Mouse (Mus musculus): Measurements from ENCODE around the gene Aox4. TPM values are rescaled to one million over a fixed set of nuclear protein-coding genes. Genes with fewer than 3 reads are reported as not detected.
A peak's percentile ranks its signal among the peaks of the same experiment; 100 is the strongest.

Aox4 gene
- polyA plus RNA-seq, 1 experiment from 2014 or later: not detected

DNA sequence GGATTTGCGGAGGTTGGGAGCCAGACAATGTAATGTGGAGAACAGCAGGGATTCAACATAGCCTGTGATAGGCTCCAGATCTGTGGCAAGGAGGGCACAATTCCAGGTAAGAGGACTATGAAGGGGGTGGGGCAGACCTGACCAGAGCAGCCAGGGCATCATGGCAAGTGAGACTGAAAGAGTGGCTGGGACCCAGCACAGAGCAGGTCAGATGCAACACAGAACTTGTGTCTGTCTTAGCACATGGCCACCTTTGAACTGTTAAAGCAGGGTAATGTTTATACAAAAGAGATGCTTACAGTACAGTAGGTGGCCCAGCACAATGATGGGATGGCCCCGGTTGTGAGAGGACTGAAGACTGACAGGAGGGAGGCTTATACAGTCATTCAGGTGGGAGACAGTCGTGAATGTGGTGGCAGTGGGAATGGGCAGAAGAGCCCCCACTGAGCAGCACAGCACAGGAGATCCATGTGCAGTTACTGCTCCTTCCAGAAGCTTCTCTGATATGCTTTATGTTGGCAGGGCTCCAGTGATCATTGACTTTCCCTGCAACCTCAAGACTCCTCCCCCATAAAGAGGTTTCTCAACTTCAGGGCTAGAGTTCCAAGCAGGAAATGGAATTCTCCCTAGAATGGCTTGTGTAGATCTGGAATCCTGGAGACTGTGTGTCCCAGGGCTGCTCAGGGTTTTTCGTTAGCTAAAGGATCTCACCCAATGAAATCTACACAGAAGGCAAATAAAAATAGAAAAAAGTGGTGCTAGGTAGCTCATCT lies 27.5 kb downstream of the Aox4 start:
- H3K4me2 ChIP-seq (replicated peaks; ENCODE audit: low read depth): no peak overlapping the region
- ATAC-seq: no peak
- no peaks in the 10 kb centered on the region for H3K27me3 ChIP-seq (replicated peaks; ENCODE audit: control insufficient read depth, insufficient read depth, low read length)
- H3K4me1 ChIP-seq (replicated peaks; ENCODE audit: control insufficient read depth, insufficient read depth, low read length): no peaks in the 10 kb centered on the region
- no peak overlapping the region for H3K9ac ChIP-seq (ENCODE audit: low read depth, low read length)
- no peak for TF ChIP-seq CTCF (IDR thresholded peaks at IDR 0.05; ENCODE audit: low read depth)
- no peak overlapping the region for H3K27ac ChIP-seq (ENCODE audit: low read depth, low read length)
- no peak overlapping the region for H3K4me3 ChIP-seq (ENCODE audit: low read depth, low read length)
- H3K36me3 ChIP-seq (ENCODE audit: control insufficient read depth, insufficient read depth): no peaks in the 10 kb centered on the region
- H3K9me3 ChIP-seq (ENCODE audit: control insufficient read depth): no peaks in the 10 kb centered on the region
- WGBS: 73% methylated on average over 4 of the region's 4 CpGs

DNA sequence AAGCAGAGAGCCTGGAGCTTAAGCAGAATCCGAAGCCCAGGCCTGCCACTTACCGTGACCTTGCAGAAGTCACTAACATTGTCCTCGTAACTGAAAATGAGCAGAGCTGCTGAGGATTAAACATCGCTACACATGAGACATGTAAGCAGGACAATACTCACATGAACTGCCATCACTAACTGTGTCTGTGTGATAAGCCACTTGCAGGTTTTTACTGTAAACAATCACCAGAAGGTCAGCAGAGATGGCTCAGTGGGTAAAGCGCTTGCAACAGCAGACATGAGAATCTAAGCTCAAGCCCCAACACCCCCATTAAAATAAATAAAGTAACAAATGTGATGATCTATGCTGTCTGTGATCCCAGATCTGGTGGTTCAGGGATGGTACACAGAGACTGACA lies 28.2 kb downstream of the Aox4 start:
- Histone ChIP-seq H3K4me3 (ENCODE audit: low read depth, low read length) (no peak overlapping the region), H3K27me3 (replicated peaks; ENCODE audit: control insufficient read depth, insufficient read depth, low read length) (no peaks in the 10 kb centered on the region), H3K27ac (ENCODE audit: low read depth, low read length) (no peak overlapping the region), H3K9ac (ENCODE audit: low read depth, low read length) (no peak overlapping the region), H3K4me2 (replicated peaks; ENCODE audit: low read depth) (no peak overlapping the region), H3K36me3 (ENCODE audit: control insufficient read depth, insufficient read depth) (no peaks in the 10 kb centered on the region), H3K9me3 (ENCODE audit: control insufficient read depth) (no peaks in the 10 kb centered on the region), H3K4me1 (replicated peaks; ENCODE audit: control insufficient read depth, insufficient read depth, low read length) (no peaks in the 10 kb centered on the region)
- TF ChIP-seq CTCF (IDR thresholded peaks at IDR 0.05; ENCODE audit: low read depth): no peak
- ATAC-seq: no peak
- 82% methylated on average over 5 of the region's 5 CpGs for WGBS

DNA sequence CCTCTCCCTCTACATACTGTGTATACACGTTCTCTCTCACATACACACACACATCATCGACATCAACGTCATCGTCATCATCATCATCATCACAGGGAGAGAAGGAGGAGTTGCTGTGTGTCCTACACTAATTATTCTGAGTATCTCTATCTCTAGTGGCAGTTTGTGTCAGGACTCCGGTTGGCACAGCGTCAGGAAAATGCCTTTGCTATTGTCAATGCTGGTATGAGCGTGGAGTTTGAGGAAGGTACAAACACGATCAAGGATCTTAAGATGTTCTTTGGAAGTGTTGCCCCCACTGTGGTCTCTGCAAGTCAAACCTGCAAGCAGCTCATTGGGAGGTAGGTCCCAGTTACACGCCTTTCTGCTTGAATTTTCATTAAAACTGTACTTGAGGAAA lies 28.8 kb downstream of the Aox4 start:
- Histone ChIP-seq H3K36me3 (ENCODE audit: control insufficient read depth, insufficient read depth) (no peaks in the 10 kb centered on the region), H3K27ac (ENCODE audit: low read depth, low read length) (no peak overlapping the region), H3K9ac (ENCODE audit: low read depth, low read length) (no peak overlapping the region), H3K4me1 (replicated peaks; ENCODE audit: control insufficient read depth, insufficient read depth, low read length) (no peaks in the 10 kb centered on the region), H3K27me3 (replicated peaks; ENCODE audit: control insufficient read depth, insufficient read depth, low read length) (no peaks in the 10 kb centered on the region), H3K9me3 (ENCODE audit: control insufficient read depth) (no peaks in the 10 kb centered on the region), H3K4me3 (ENCODE audit: low read depth, low read length) (no peak overlapping the region), H3K4me2 (replicated peaks; ENCODE audit: low read depth) (no peak overlapping the region)
- 96% methylated on average over 9 of the region's 9 CpGs for WGBS
- ATAC-seq: no peak
- no peak for TF ChIP-seq CTCF (IDR thresholded peaks at IDR 0.05; ENCODE audit: low read depth)

DNA sequence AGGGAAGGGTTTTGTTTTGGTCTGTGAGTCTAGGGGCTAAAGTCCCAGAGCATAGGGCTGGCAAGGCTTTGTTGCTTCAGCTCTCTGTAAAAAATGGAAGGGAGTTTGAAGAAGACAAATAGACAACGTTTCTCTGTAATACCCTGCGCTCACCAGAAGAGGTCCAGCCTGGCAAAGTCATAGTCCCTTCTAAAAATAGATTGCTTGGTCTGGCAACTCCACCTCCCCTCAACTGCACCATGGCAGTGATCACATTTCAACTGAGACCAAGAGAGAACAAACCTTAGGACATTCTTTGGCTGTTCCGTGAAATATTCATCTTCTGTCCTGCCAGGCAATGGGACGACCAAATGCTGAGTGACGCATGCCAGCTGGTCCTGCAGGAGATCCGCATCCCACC lies 30.1 kb downstream of the Aox4 start:
- Histone ChIP-seq H3K9me3 (ENCODE audit: control insufficient read depth) (no peaks in the 10 kb centered on the region), H3K9ac (ENCODE audit: low read depth, low read length) (no peak overlapping the region), H3K4me3 (ENCODE audit: low read depth, low read length) (no peak overlapping the region), H3K27me3 (replicated peaks; ENCODE audit: control insufficient read depth, insufficient read depth, low read length) (no peaks in the 10 kb centered on the region), H3K36me3 (ENCODE audit: control insufficient read depth, insufficient read depth) (no peaks in the 10 kb centered on the region), H3K4me1 (replicated peaks; ENCODE audit: control insufficient read depth, insufficient read depth, low read length) (no peaks in the 10 kb centered on the region), H3K4me2 (replicated peaks; ENCODE audit: low read depth) (no peak overlapping the region), H3K27ac (ENCODE audit: low read depth, low read length) (no peak overlapping the region)
- TF ChIP-seq CTCF (IDR thresholded peaks at IDR 0.05; ENCODE audit: low read depth): peak; percentile 36; the same call in 1 of the 2 replicates
- ATAC-seq: no peak
- 59% methylated on average over 6 of the region's 6 CpGs for WGBS

DNA sequence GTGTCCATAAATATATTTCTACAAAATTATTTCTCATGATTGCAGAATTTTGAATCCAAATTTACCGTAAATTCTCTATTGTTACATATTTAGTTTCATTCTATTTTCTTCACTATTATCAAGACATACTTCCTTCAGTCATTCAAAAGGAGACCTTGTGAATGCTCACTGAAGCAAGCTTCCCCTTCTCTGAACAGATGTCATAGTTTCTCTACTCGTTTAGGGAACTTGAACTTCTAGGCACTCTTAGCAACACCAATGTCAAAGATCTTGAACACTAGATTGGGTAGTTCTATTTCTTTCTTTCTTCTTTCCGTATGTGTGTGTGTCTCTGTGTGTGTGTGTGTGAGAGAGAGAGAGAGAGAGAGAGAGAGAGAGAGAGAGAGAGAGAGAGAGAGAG lies 34.3 kb downstream of the Aox4 start:
- Histone ChIP-seq H3K9ac (ENCODE audit: low read depth, low read length) (no peak overlapping the region), H3K4me3 (ENCODE audit: low read depth, low read length) (no peak overlapping the region), H3K4me1 (replicated peaks; ENCODE audit: control insufficient read depth, insufficient read depth, low read length) (no peaks in the 10 kb centered on the region), H3K9me3 (ENCODE audit: control insufficient read depth) (no peaks in the 10 kb centered on the region), H3K27ac (ENCODE audit: low read depth, low read length) (no peak overlapping the region), H3K4me2 (replicated peaks; ENCODE audit: low read depth) (no peak overlapping the region), H3K27me3 (replicated peaks; ENCODE audit: control insufficient read depth, insufficient read depth, low read length) (no peaks in the 10 kb centered on the region), H3K36me3 (ENCODE audit: control insufficient read depth, insufficient read depth) (no peaks in the 10 kb centered on the region)
- TF ChIP-seq CTCF (IDR thresholded peaks at IDR 0.05; ENCODE audit: low read depth): no peak
- no peak for ATAC-seq
- WGBS: 69% methylated on average over 3 of the region's 3 CpGs

DNA sequence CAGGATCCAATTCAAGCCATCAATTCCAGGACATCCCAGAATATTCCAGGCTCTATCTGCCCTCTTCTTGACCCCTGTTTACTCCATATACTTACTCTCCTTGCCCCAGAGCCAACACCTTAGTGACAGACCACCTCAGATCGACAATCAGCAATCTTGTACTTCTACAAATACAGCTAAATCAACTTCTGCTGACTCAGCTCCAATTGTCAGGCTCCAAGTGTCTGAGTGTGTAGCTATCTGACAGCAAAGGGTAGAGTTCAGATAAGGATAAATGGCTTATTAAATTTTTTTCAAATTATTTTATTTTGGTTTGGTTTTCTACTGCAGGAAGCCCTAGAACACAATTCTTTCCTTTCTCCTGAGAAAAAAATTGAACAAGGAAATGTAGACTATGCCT lies 38.3 kb downstream of the Aox4 start:
- no peaks in the 10 kb centered on the region for H3K27me3 ChIP-seq (replicated peaks; ENCODE audit: control insufficient read depth, insufficient read depth, low read length)
- no peaks in the 10 kb centered on the region for H3K4me1 ChIP-seq (replicated peaks; ENCODE audit: control insufficient read depth, insufficient read depth, low read length)
- no peaks in the 10 kb centered on the region for H3K36me3 ChIP-seq (ENCODE audit: control insufficient read depth, insufficient read depth)
- WGBS: 45% methylated on average over 1 of the region's 1 CpGs
- ATAC-seq: no peak
- H3K4me3 ChIP-seq (ENCODE audit: low read depth, low read length): no peak overlapping the region
- H3K4me2 ChIP-seq (replicated peaks; ENCODE audit: low read depth): no peak overlapping the region
- TF ChIP-seq CTCF (IDR thresholded peaks at IDR 0.05; ENCODE audit: low read depth): no peak
- no peaks in the 10 kb centered on the region for H3K9me3 ChIP-seq (ENCODE audit: control insufficient read depth)
- H3K9ac ChIP-seq (ENCODE audit: low read depth, low read length): no peak overlapping the region
- H3K27ac ChIP-seq (ENCODE audit: low read depth, low read length): no peak overlapping the region

Data from intestine, postnatal 0 days (tissue).